Mouse (Mus musculus) forebrain, embryonic 15.5 days (tissue): ENCODE results near the gene Lmln. TPM values are rescaled to one million over a fixed set of nuclear protein-coding genes. Genes with fewer than 3 reads are reported as not detected.
"Not testable (repeated sequence)": the region's sequence is repeated elsewhere in the genome, so short reads cannot be mapped to it uniquely, and the experiment has no call there.

Experiments used
- ATAC-seq: fragments of 200-750 bp; cut with Nextera tagmentation; replicated peaks from 2 replicates; pipeline ENCODE4 v1.8.0; 2017; ENCODE audit warnings: mild to moderate bottlenecking, moderate TSS enrichment, moderate library complexity
- H3K27ac ChIP-seq: fragments of 300-500 bp; sonication (generic); replicated peaks from 2 replicates; pipeline ENCODE4 v1.5.1; 2015; ENCODE audit warnings: mild to moderate bottlenecking, inconsistent platforms
- H3K27me3 ChIP-seq: fragments of 300-500 bp; sonication (generic); 2 replicates; pipeline ENCODE4 v1.6.1; 2015; ENCODE audit warnings: inconsistent platforms
- H3K36me3 ChIP-seq: fragments of 300-500 bp; sonication (generic); 2 replicates; pipeline ENCODE4 v1.6.1; 2015; ENCODE audit warnings: mild to moderate bottlenecking, inconsistent platforms
- H3K4me1 ChIP-seq: fragments of 300-500 bp; sonication (generic); 2 replicates; pipeline ENCODE4 v1.6.1; 2015; ENCODE audit warnings: inconsistent platforms
- H3K4me2 ChIP-seq: fragments of 300-500 bp; sonication (generic); replicated peaks from 2 replicates; pipeline ENCODE4 v1.6.1; 2015; ENCODE audit warnings: mild to moderate bottlenecking, inconsistent platforms
- H3K4me3 ChIP-seq: fragments of 300-500 bp; sonication (generic); 2 replicates; pipeline ENCODE4 v1.5.1; 2015; ENCODE audit warnings: mild to moderate bottlenecking, inconsistent platforms
- H3K9ac ChIP-seq: fragments of 300-500 bp; sonication (generic); replicated peaks from 2 replicates; pipeline ENCODE4 v1.6.1; 2015; ENCODE audit warnings: mild to moderate bottlenecking, inconsistent platforms
- H3K9me3 ChIP-seq: fragments of 300-500 bp; sonication (generic); 2 replicates; pipeline ENCODE4 v1.6.1; 2016; ENCODE audit warnings: inconsistent platforms
- WGBS: fragments of 180-500 bp; shearing (Covaris S2); methylation state at CpG from one replicate; pipeline ENCODE4 v1.1.7; 2015; ENCODE audit warnings: mixed read lengths; 5-methylcytosine and 5-hydroxymethylcytosine counted together
- polyA plus RNA-seq: library from polyadenylated mRNA; unstranded; fragments of >200 nt; fragmentation: Nextera tagmentation; extraction: Ambion mirVana; gene quantifications from 2 replicates; pipeline ENCODE4 v1.2.1, GENCODE M21; 2015

Lmln gene
- polyA plus RNA-seq, 1 experiment from 2014 or later, result 3.3 TPM

DNA sequence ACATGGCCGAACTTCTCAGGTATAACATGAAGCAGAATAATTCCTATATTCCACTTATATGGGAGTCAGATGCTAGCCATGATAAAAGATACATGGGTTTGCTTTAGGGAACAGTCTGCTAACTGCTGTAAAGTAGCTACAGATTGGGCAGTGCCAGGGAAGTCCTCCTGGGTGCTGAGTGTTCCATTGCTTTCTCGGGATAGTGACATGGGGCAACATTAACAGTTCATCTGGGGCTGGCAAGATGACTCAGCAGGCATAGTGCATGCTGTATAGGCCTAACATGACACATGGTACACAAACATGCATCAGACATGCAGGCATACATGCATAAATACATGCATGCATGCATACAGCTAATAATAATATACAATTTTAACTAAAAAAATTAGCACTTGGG lies 21.7 kb downstream of the Lmln start:
- no peaks in the 10 kb centered on the region for H3K9me3 ChIP-seq
- no peak overlapping the region for H3K9ac ChIP-seq
- no peak overlapping the region for H3K4me2 ChIP-seq
- ATAC-seq, result no peak
- H3K27me3 ChIP-seq, result no peaks in the 10 kb centered on the region
- no peaks in the 10 kb centered on the region for H3K4me1 ChIP-seq
- 0 out of 2 replicates have a peak, but pooled peaks cover 2% of the 10 kb centered on the region for H3K36me3 ChIP-seq
- H3K4me3 ChIP-seq, result no peak overlapping the region
- no peak overlapping the region for H3K27ac ChIP-seq
- 96% methylated on average over 2 of the region's 2 CpGs for WGBS

DNA sequence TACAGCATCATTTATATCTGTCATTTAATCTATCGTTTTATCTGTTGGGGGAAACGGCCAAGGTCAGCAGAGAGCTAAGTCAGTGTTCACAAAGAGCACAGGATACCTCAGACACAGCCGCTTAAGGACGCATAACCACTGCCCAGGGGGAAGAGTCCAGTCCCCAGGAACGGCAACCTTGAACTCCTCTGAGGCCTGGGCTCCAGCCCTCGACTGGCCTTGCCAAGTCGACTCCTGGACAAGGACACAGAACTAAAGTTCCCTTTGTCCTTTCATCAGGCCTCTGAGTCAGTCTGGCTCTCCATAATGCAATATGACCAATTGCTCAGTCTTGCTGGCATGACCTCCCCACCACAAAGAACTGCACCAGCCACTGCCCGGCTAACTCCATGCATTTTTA lies 23.3 kb downstream of the Lmln start:
- 83% methylated on average over 8 of the region's 8 CpGs for WGBS
- Histone ChIP-seq H3K9ac (no peak overlapping the region), H3K4me1 (no peaks in the 10 kb centered on the region), H3K27ac (no peak overlapping the region), H3K4me2 (no peak overlapping the region), H3K9me3 (no peaks in the 10 kb centered on the region), H3K4me3 (no peak overlapping the region), H3K27me3 (no peaks in the 10 kb centered on the region), H3K36me3 (0 out of 2 replicates have a peak, but pooled peaks cover 9% of the 10 kb centered on the region)
- no peak for ATAC-seq

DNA sequence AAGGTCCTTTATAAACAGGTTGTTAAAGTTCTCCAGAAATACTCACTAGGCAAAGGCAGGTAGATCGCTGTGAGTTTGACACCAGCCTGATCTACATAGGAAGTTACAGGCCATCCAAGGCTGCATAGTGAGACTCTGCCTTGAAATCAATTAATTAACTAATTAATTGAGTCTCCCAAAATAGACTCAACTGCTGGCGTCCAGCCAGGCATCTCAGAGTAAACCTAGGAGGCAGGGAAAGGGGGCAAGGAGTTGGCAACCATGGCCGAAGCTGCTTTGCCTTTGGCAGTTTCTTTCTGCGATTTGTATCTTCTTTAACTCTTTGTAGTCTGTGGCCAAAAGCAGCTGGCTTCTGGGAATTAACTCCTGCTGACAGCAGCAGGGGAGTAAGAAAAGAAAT lies 51.4 kb downstream of the Lmln start:
- Histone ChIP-seq H3K36me3 (peaks cover 9% of the 10 kb centered on the region; the same call in 1 of the 2 replicates), H3K9ac (no peak overlapping the region), H3K27ac (no peak overlapping the region), H3K4me2 (no peak overlapping the region), H3K4me3 (no peak overlapping the region), H3K9me3 (no peaks in the 10 kb centered on the region), H3K4me1 (peaks cover 9% of the 10 kb centered on the region), H3K27me3 (no peaks in the 10 kb centered on the region)
- WGBS, result 16% methylated on average over 4 of the region's 4 CpGs
- ATAC-seq, result no peak

DNA sequence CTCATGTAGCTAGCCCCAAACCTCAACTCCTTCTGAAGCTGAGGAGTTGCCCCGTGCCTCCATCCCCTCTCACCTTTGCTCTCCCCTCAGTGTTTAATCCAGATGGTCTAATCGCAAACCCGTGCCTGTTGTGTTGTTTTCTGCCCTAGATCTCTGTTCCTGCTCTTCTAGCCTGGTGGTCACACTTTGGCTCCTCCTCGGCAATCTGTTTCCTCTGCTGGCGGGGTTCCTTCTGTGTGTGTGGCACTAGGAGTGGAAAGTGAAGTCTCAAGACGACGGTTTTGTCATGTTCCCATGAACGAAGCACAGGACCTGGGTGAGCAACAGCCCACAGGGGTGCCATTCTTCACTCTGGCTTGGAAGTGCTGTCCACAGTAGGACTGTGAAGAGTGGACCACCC lies 61.1 kb downstream of the Lmln start:
- WGBS, result 75% methylated on average over 8 of the region's 8 CpGs
- Histone ChIP-seq H3K27me3 (no peaks in the 10 kb centered on the region), H3K9me3 (no peaks in the 10 kb centered on the region), H3K9ac (no peak overlapping the region), H3K27ac (no peak overlapping the region), H3K4me3 (no peak overlapping the region), H3K36me3 (no peaks in the 10 kb centered on the region; the same call in 1 of the 2 replicates), H3K4me2 (no peak overlapping the region), H3K4me1 (peaks cover 7% of the 10 kb centered on the region)
- no peak for ATAC-seq

DNA sequence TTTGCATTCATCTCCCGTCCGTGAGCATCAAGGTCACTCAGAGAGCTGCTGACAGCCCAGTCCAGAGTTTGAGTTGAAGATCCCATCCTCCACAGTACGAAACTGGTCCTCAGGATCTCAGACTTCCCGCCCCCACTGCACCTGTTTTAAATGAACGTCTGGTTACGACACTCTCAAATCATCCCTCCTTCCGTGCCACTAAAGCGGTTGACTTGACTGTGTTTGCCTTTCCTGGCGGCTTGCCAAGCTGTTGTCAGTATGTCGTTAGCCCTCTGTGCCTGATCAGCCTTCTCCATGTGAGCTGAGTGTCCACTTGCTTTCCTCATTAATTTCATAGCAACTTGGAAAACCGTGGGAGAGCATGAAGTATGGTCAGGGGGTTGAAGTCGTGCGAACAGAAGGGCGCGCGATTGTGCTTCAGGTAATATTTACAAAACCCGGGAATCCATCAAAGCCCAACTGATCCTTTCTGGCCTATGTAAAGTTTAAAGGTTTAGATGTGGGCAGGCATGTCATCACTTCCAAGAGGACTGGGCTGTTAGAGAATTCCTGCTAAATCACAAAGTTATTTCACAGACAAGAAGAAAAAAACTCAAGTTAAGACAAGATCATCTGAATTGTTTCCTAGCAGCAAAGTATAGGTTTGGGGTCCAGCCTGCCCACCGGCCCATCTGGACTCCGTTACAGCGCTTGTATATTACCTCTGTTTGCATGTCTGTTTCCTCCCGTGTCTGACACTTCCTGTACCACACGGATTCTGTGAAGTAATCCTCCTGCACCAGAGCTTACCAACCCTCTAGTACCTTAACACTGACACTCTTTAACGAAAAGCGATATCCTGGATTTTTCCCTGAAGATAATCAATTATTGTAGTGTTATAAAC lies 61.9 kb downstream of the Lmln start:
- no peaks in the 10 kb centered on the region for H3K27me3 ChIP-seq
- WGBS, result 73% methylated on average over 24 of the region's 24 CpGs
- peaks cover 7% of the 10 kb centered on the region for H3K4me1 ChIP-seq
- H3K9ac ChIP-seq, result no peak overlapping the region
- H3K4me2 ChIP-seq, result no peak overlapping the region
- H3K4me3 ChIP-seq, result no peak overlapping the region
- H3K36me3 ChIP-seq, result no peaks in the 10 kb centered on the region; the same call in 1 of the 2 replicates
- H3K27ac ChIP-seq, result no peak overlapping the region
- no peak for ATAC-seq
- no peaks in the 10 kb centered on the region for H3K9me3 ChIP-seq

DNA sequence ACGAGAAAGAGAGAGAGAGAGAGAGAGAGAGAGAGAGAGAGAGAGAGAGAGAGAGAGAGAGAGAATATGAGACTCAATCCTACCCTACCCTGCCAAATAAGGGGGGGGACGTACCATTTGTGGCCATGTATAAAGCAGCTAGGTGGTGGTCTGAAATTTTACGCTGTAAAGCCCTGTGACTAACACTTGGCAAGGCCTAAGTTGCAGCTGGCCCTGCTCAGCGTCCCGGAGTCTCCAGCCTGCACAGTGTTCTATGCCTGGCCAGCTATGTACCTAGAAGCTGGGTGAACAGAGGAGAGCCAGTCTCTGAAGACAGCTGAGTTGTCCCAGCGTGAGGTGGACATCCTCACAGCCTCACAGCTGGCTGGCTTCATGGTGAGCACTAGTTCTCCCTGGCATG lies 64.7 kb downstream of the Lmln start:
- no peak overlapping the region for H3K27ac ChIP-seq
- no peaks in the 10 kb centered on the region for H3K27me3 ChIP-seq
- 85% methylated on average over 6 of the region's 6 CpGs for WGBS
- H3K4me1 ChIP-seq, result peaks cover 7% of the 10 kb centered on the region
- no peak overlapping the region for H3K4me2 ChIP-seq
- no peak for ATAC-seq
- H3K36me3 ChIP-seq, result no peaks in the 10 kb centered on the region; the same call in 1 of the 2 replicates
- no peaks in the 10 kb centered on the region for H3K9me3 ChIP-seq
- H3K4me3 ChIP-seq, result no peak overlapping the region
- H3K9ac ChIP-seq, result no peak overlapping the region

DNA sequence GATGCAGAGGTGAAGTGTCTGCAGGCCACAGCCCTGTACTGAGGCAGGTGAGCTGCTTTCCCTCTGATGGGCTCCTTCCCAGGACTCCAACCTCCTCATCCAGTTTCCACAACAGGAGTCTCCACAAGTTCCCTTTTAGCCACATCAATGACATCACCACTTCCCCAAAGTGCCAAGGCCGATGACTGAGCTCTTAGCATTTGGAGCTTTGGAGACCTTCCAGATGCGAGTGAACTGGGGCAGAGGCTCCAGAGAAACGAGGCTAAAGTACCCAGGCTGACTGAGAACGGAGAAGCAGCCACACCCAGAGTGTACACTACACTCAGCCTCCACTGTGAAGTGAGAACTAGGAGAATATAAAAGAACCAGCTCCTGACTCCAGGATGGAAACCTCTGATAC lies 68.4 kb downstream of the Lmln start:
- H3K9ac ChIP-seq, result no peak overlapping the region
- no peak for ATAC-seq
- H3K4me2 ChIP-seq, result no peak overlapping the region
- no peaks in the 10 kb centered on the region for H3K27me3 ChIP-seq
- no peaks in the 10 kb centered on the region for H3K4me1 ChIP-seq
- H3K27ac ChIP-seq, result no peak overlapping the region
- H3K4me3 ChIP-seq, result no peak overlapping the region
- H3K9me3 ChIP-seq, result no peaks in the 10 kb centered on the region
- 38% methylated on average over 4 of the region's 4 CpGs for WGBS
- no peaks in the 10 kb centered on the region for H3K36me3 ChIP-seq

DNA sequence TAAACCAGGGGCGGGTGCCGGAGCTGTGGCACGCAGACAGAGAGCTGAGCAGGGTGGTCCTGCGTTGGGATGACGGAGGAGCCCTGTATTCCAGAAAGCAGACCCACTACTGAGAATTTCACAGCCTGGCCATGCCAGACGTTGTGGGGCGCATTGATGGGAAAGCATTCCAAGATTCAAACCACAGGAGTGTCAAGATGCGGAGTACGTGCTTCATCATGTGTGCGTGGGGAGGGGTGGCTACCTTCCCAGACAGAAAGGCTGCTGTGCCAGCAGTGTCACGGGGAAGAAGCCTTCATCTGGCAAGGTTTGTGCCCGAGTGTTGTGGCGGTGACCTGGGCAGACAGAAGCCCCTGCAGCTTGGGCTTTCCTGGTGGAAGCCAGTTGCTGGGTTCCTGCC lies 70.9 kb downstream of the Lmln start:
- WGBS, result 70% methylated on average over 13 of the region's 13 CpGs
- H3K4me1 ChIP-seq, result no peaks in the 10 kb centered on the region
- no peaks in the 10 kb centered on the region for H3K36me3 ChIP-seq
- no peak overlapping the region for H3K4me3 ChIP-seq
- no peak overlapping the region for H3K9ac ChIP-seq
- no peaks in the 10 kb centered on the region for H3K9me3 ChIP-seq
- H3K4me2 ChIP-seq, result no peak overlapping the region
- H3K27ac ChIP-seq, result no peak overlapping the region
- H3K27me3 ChIP-seq, result no peaks in the 10 kb centered on the region
- ATAC-seq, result no peak

DNA sequence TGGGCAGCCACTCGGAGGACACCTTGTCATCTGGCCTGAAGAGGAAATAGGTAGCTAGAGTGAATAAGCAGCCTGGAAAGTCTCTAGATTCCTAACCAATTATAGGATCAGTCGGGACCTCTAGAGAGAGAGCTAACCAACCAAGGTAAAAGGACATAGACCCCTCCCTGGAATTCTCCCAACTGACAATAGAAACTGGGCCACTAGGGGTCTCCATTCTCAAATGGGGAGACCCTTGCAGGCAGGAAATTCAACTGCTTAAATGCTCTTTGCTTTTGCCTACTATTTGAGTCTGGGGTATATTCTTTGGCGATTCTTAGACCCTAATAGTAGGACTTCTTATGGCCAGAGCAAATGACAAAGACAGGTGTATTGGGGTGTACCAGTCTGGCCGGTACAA lies 72.8 kb downstream of the Lmln start:
- Histone ChIP-seq H3K27me3 (no peaks in the 10 kb centered on the region), H3K4me1 (no peaks in the 10 kb centered on the region), H3K9me3 (no peaks in the 10 kb centered on the region), H3K36me3 (no peaks in the 10 kb centered on the region), H3K4me2 (no peak overlapping the region), H3K27ac (no peak overlapping the region), H3K9ac (no peak overlapping the region), H3K4me3 (no peak overlapping the region)
- WGBS, result 64% methylated on average over 4 of the region's 4 CpGs
- no peak for ATAC-seq

DNA sequence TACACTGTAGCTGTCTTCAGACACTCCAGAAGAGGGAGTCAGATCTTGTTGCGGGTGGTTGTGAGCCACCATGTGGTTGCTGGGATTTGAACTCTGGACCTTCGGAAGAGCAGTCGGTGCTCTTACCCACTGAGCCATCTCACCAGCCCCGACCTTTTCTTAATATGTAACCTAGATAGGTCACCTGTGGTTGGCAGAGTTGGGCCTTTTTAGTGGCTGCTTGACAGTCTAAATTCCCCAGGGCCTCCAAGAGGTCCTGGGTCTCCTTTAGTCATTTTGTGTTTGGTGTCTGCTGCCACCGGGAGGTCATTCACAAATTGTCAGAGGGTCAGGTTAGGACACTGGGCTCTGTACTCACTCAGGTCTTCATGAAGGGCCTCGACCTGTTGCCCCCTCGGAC lies 76.7 kb downstream of the Lmln start:
- WGBS, result 81% methylated on average over 6 of the region's 7 CpGs
- H3K9me3 ChIP-seq, result not testable (repeated sequence)

DNA sequence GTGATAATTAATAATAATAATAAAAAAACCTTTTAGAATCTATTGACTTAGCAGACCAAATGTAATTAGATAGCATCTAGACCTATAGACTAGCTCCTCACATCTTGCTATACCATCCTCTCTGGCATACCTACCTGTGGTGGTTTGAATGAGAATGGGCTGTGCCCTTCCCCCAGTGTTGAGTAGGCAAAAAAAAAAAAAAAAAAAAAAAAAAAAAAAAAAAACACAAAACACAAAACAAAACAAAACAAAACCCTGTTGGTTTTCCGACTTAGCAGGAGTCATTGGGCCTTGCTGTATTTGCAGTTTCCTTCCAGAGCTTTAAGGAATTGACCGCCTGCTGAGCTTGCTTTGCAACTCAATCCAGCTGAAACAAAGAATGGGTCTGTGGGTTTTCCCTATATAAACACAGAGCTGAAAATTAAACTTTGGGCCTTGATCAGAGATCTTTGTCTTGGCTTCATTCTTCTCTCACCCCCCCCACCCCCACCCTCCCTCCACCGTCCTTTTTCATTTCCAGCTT lies 79.5 kb downstream of the Lmln start:
- H3K4me3 ChIP-seq, result no peak overlapping the region
- H3K4me2 ChIP-seq, result no peak overlapping the region
- H3K36me3 ChIP-seq, result no peaks in the 10 kb centered on the region
- WGBS, result 28% methylated on average over 3 of the region's 3 CpGs
- no peak overlapping the region for H3K9ac ChIP-seq
- no peak for ATAC-seq
- H3K9me3 ChIP-seq, result no peaks in the 10 kb centered on the region
- no peaks in the 10 kb centered on the region for H3K4me1 ChIP-seq
- H3K27ac ChIP-seq, result no peak overlapping the region
- H3K27me3 ChIP-seq, result no peaks in the 10 kb centered on the region

More for the DNA sequence above, 76.7 kb downstream of the Lmln start:
- not testable (repeated sequence) for H3K27ac ChIP-seq, H3K36me3 ChIP-seq, H3K4me2 ChIP-seq, H3K4me1 ChIP-seq, H3K27me3 ChIP-seq, H3K9ac ChIP-seq, ATAC-seq, H3K4me3 ChIP-seq

DNA sequence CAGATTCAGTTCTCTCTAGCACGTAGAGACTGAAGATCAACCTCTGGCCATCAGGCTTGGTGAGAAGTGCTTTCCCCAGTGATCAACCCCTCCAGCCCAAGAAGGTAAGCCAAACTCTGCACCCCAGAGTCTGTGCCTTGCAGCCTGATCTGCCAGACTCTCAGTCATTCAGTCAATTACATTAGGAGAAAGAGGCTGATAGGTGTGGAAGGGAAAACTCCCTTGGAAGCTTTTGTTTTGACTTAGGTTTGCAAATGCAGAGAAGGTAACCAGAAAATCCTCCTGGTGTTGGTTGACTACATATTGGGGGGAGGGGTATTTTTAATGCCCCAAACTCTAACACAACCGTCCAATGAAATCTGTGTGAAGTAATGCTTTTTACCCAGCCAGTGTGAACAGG lies 81.1 kb downstream of the Lmln start:
- Histone ChIP-seq H3K36me3 (no peaks in the 10 kb centered on the region), H3K27ac (no peak overlapping the region), H3K9me3 (no peaks in the 10 kb centered on the region), H3K4me2 (no peak overlapping the region), H3K4me1 (no peaks in the 10 kb centered on the region), H3K4me3 (no peak overlapping the region), H3K9ac (no peak overlapping the region), H3K27me3 (no peaks in the 10 kb centered on the region)
- 92% methylated on average over 2 of the region's 2 CpGs for WGBS
- no peak for ATAC-seq

DNA sequence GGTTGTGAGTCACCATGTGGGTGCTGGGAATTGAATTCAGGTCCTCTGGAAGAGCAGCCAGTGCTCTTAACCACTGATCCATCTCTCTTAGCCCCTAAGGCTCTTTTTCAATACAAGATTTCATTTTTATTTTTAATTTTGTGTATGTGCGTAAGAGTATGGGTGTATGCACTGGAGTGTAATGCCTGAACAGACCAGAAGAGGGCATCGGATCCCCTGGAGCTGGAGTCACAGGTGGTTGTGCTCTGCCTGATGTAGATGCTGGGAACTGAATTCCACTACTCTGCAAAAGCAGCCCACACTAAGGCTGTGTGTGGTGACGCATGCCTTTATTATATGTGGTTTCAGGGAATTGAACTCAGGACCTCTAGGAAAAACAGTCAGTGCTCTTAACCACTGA lies 83.9 kb downstream of the Lmln start:
- Histone ChIP-seq H3K9ac (no peak overlapping the region), H3K27ac (no peak overlapping the region), H3K36me3 (no peaks in the 10 kb centered on the region), H3K4me2 (no peak overlapping the region), H3K4me3 (no peak overlapping the region), H3K4me1 (no peaks in the 10 kb centered on the region), H3K9me3 (no peaks in the 10 kb centered on the region), H3K27me3 (no peaks in the 10 kb centered on the region)
- WGBS, result 94% methylated on average over 3 of the region's 3 CpGs
- no peak for ATAC-seq
